Mouse (Mus musculus): ENCODE results near the gene Slitrk6.

Gene Slitrk6

DNA sequence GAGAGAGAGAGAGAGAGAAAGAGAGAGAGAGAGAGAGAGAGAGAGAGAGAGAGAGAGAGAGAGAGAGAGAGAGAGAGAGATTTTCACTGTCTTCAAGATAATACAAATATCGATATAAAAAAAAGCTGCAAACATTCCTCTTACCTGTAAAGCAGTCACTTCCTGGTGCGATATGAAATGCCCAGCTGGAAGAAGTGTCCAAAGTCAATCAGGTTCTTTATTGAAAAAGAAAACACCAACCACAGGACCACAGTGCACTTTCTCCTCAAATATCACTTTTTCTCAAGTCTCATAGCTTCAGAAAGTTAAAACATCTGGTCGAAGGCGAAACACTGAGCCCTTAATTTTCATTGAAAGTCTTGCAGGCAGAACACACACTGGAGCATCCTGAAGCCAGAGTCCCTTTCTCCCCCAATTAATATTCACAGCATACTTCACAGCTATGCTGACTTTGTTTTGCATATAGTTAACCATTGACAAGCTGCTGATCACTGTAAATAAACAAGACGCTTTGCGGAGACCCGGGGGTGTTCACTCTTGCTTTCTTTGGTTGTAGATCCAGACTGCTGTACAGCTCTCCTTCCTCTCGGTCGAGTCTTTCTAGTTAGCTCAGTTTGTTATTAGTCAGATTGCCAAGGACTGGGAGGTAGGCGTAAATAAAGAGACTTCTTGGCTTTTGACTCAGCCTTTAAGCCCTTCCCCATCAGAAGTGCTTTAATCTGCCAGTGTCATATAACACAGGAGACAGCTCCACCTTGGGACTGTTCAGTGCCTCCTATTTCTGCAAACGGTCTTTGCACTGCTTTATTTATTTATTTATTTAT lies at the start of gene Slitrk6:
Gene Slitrk6 (minus strand): TSS at position 666 of the 824 bp plus-strand sequence.
- DNase-seq = no peak

DNA sequence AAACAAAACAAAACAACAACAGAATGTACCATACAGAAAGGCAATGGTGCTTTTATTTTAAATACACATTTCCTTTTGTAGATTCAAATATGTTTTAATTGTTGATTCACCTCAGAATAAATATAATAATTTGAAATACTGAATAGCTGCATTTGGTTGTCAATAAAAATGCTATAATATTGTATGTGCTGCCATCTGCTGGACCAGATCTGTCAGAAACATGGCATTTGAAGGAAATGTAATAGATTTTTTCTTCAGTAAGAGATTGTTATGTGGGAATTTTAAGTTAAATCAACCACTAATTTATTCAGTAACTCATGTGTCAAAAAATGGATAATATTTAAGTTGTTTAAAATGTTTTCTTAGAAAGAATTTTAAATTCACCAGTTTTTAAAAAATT lies 22.6 kb upstream of the Slitrk6 start:
- DNase-seq = no peak

DNA sequence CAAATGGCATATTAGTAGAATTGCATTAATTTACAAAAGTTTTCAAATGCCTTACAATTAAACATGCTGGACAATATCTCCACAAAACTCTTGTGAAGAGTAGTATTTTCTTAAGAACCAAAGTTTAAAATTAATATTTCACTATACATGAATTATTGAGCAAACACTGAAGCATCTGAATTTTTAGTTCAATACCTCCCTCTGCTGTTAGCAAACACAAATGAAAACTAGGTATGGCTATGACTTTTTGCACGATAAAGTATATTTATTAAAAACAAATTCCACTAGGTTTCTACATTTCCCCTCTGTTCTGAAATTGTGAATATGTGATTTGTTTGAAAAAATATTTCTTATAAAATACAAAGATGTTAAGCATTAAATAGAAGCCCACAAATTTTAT lies 15.7 kb upstream of the Slitrk6 start:
- no peak for DNase-seq

DNA sequence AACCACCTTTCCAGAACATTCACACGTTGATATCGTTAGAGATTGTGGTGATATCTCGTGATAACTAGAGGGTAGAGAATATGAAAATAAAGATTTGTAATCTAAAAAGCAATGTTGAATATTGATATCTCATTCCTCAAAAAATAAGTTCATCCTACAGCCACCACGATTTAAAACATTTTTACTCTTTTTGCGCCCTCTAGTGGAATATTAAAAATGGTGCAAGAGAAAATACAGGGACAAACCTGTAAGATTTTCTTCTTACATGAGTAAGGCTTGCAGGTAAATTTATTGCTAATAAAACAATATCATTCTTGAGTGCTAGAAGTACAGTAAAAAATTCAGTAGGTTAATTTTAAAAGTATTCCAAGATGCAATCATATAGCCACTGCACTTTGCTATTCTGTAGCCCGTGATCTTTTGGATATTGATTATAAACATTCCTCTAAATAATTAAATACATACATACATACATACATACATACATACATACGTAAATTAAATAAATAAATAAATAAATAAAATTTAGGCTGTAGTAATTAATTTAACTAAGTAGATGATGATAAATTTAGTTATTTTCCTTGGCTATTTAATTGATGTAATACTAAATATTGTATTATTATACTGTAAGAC lies 7.8 kb upstream of the Slitrk6 start:
- DNase-seq = no peak

DNA sequence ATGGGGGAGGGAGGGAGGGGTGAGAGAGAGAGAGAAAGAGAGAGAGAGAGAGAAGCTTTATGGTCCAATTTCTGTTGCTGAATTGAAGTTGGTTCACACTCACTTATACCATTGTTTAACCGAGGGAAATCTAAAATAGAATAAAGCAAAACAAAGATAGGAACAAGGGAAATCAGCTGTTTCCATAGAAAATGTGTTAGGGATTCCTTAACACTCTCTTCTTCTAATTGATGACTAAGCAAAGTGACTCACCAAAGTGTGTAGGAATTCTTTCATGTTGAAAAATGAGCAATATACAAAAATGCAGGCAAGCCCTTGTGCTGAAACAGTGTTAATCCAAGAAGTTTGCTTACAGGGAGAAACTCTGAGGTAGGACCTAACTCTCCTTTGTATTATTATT lies 6.0 kb upstream of the Slitrk6 start:
- no peak for DNase-seq

DNA sequence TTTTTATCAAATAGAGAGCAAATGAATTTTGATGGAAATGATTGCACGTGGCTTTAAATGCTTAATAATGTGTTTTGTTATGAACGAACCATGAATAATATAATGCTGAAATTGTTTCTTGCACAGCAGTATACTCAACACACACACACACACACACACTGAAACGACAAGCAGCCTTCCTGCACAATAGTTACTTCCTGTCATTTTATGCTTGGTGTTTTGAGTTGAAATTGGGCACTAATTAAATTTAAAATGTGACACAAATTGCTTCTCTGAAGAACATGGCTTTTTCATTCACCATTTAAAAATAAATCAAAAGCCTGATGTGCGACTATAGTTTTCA lies 330 bp upstream of the Slitrk6 start:
- no peak for DNase-seq

DNA sequence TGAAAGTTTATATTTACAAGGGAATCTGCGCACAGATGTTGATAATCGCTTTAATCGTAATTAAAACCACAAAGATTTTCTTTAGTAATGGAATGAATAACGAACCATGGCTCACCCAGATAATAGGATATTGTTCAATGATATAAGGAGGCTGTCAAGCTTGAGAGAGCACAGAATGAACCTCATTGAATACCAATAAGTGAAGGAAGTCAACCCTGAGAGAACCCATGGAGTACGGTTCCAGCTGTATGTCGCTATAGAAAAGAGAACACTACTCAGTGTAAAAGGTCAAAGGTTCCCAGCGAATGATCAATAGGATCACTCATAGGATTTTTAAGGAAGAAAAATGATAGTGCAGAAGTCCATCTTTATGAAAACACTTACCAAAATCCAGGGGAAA lies 15.1 kb downstream of the Slitrk6 start:
- DNase-seq = no peak

DNA sequence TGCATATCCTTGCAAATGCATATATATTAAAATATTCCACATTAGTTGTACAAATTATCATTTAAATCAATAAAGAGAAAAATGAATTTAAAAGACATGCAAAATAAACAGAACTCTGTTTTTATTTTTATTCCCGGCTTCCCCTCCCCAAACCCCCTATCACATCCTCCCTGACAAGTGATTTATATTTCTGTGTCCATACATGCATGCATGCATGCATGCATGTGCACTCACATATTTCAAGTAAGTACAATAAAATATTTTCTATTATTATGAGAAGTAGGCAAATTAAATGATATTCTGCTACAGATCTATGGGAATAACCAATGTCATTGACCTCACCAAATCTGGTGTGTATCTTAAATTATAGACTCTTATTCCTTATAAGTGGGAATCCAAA lies 15.6 kb downstream of the Slitrk6 start:
- no peak for DNase-seq

DNA sequence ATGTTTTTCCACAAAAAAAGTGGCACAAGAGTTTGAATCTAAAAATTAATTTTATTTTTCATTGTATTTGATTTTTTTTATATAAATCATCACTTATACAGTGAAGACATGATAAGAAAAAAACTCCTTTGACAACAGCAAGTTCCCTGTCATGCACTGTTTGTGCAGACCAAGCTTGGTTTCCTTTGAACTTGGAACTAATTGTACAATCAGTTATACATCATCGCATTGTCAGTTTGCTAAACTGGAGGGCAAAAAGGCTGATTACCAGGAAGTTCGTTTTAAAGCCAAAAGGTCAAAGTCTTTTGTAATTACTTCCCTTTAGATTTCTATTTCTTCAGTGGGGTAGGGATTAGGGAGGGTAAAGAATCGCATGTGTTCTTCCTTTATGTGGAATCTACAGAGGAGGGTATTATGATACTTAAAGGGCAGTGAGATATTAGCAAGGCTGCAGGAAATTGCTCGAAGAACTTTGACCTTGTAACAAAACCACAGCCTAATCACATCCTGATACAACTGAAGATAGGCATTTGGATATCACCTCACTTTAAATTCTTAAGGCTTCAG lies 26.5 kb downstream of the Slitrk6 start:
- no peak for DNase-seq

DNA sequence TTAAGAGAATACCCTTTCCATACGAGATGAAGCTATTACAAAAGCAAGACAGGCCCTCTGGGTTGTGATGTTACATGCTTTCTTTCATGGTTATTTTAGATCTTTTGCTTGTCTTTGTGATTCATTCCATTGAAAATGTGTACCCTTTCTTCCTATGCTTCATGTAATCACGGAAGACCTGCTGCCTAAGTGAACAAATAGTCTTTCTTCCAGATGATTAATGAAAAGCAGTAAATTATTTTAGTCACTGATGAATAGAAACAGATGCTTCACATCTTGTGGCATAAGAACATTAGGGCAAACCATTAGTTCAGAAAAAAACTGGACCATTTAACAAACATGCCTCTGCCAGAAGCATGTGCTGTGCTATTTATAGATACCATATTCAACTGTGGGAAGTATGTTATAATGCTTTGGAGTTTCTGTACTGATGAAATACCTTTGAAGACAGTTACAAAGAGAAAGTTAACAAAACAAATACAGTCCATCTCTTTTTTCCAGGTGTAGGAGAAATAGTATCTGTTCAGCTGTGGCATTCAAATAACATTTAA lies 30.8 kb downstream of the Slitrk6 start:
- DNase-seq = no peak

Data from liver (tissue).